Mouse (Mus musculus) liver, adult 10 weeks (tissue): ENCODE data around the gene Rgr. TPM values are rescaled to one million over a fixed set of nuclear protein-coding genes. Genes with fewer than 3 reads are reported as not detected.

Source experiments
- polyA plus RNA-seq: library from polyadenylated mRNA; stranded (reverse); fragments of 350-450 nt; fragmentation: Illumina TruSeq; extraction: RNeasy Lipid Tissue Mini Kit (QIAGEN cat#74804); gene quantifications from one replicate; pipeline ENCODE4 v1.2.3, GENCODE M21; 2014; ENCODE audit warnings: low read depth, low replicate concordance

Gene Rgr
- not detected for polyA plus RNA-seq

GRCm38 (mm10) chr14:37048914-37049410 lies at the start of gene Rgr:
Gene Rgr, minus strand, starts transcription at chr14:37048964.

GRCm38 (mm10) chr14:37097956-37098530 lies 49.3 kb upstream of the Rgr start, which contains the start of gene Cdhr1:
Gene Cdhr1, minus strand, starts transcription at chr14:37098347.

GRCm38 (mm10) chr14:37067629-37068028 lies 18.9 kb upstream of the Rgr start, which contains the start of gene Lrit2:
Gene Lrit2, plus strand, starts transcription at chr14:37067929.

Other genes with a start within 250 kb of the Rgr start
- 25.4 TPM for gene Ccser2, start 80.2 kb downstream of the Rgr start, polyA plus RNA-seq
- gene Lrit1, start 5.9 kb upstream of the Rgr start, polyA plus RNA-seq: 14.0 TPM
- gene Lrit2, start 19.0 kb upstream of the Rgr start, polyA plus RNA-seq: 5.6 TPM
- not detected for gene Cdhr1, start 49.4 kb upstream of the Rgr start, polyA plus RNA-seq
- gene 2610528A11Rik, start 65.1 kb upstream of the Rgr start, polyA plus RNA-seq: not detected
- gene Ghitm, start 86.3 kb upstream of the Rgr start, polyA plus RNA-seq: 400 TPM